Mouse (Mus musculus): Measurements from ENCODE around the gene Ptpro. TPM values are rescaled to one million over a fixed set of nuclear protein-coding genes. Genes with fewer than 3 reads are reported as not detected.
"Not testable (repeated sequence)": the region's sequence is repeated elsewhere in the genome, so short reads cannot be mapped to it uniquely, and the experiment has no call there.

Ptpro gene
- polyA plus RNA-seq, 1 experiment from 2014 or later: 64.1 TPM

DNA sequence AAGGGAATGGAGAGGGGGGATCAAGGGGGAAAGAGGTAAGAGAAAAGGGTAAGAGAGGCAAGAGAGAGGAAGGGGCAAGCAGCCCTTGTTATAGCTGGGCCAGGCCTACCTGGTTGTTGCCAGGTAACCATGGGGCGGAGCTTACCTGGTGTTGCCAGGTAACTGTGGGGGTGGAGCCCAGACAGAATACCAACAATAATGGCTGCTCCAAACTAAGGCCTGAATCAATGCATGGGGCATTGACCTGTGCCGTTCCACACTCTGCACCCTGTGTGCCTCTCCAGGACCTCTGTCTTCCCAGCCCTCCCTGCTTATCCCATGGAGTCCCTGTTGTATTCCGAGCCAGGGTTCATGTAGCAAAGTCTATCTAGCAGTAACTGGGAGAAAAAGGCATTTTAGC, 215.6 kb downstream of the Ptpro start:
- H3K27ac ChIP-seq: no peak overlapping the region
- H3K36me3 ChIP-seq (ENCODE audit: inconsistent target): peaks cover 16% of the 10 kb centered on the region
- WGBS (ENCODE audit: missing documents): 92% methylated on average over 3 of the region's 3 CpGs
- H3K79me2 ChIP-seq (ENCODE audit: inconsistent target): no peaks in the 10 kb centered on the region
- no peak overlapping the region for H3K4me3 ChIP-seq (ENCODE audit: inconsistent target)

DNA sequence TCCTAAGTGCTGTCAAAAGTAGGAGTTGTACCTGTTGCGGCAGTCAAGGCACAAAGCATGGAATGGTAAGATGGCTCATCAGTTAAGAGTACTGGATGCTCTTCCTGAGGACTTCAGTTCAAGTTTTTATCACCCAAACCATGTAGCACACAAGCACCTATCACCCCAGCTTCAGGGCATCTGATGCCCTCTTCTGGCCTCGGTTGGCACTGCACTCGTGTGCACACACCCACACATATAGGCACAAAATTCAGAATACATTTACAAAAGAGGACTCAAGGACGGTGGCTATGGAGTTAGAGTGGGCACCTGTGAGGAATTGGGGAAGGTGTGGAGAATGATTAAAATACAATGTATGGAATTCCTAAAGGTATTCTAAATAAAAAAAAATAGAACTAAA, 217.4 kb downstream of the Ptpro start:
- no peak overlapping the region for H3K4me3 ChIP-seq (ENCODE audit: inconsistent target)
- no peaks in the 10 kb centered on the region for H3K79me2 ChIP-seq (ENCODE audit: inconsistent target)
- 100% methylated on average over 1 of the region's 4 CpGs for WGBS (ENCODE audit: missing documents)
- no peaks in the 10 kb centered on the region for H3K36me3 ChIP-seq (ENCODE audit: inconsistent target)
- H3K27ac ChIP-seq: no peak overlapping the region

DNA sequence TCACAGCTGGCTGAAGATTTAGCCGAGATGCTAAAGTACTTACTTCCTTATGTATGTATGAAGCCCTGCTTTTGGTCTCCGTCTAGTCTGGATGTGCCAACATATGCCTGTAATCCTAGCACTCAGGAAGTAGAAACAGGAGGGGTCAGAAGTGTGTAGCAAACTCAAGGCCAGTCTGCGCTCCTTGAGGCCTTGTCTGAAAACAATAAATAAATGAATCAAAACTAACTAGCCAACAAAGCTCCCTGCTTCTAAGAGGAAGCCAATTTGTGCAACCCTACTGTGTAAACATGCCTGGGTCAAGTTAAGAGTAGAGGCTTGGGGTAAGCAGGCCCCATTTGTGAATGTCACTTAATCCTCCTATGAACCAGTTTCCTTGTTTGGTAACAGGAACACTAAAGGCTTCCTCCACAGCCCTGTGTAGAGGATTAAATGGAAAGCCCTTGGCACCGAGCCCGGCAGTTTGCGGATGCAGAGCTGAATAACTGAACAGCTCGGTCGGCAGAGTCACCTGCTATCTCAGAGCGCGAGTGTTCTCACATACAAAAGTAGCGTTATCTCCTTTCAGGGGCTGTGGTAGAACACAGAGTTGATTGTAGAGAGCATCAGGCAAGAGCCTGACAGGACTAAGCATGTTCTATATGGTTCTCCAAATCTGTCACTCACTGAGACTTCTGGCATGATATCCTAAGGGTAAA, 218.9 kb downstream of the Ptpro start:
- H3K27ac ChIP-seq: peak overlapping the region; percentile 53
- no peaks in the 10 kb centered on the region for H3K79me2 ChIP-seq (ENCODE audit: inconsistent target)
- no peak overlapping the region for H3K4me3 ChIP-seq (ENCODE audit: inconsistent target)
- WGBS (ENCODE audit: missing documents): 26% methylated on average over 11 of the region's 11 CpGs
- H3K36me3 ChIP-seq (ENCODE audit: inconsistent target): no peaks in the 10 kb centered on the region

DNA sequence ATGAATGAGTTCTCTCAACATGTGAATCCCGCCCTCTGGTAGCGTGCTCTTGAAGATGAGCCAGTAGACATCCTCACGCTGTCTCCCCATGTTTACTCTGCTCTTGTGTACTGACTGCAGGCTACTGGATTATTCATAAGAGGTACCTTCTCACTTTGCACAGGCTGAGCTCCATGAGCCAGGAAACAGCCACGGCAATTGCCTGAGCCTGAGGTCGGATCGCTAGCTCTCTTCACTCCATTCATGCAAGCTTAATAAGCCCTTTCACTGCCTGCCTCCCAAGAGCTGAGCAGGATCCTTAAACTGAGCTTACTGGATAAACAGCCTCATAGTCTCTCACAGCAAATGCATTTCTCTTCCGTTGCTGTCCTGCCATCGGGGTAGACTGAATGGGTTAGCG, 220.0 kb downstream of the Ptpro start:
- Histone ChIP-seq H3K4me3 (ENCODE audit: inconsistent target) (no peak overlapping the region), H3K36me3 (ENCODE audit: inconsistent target) (0 out of 2 replicates have a peak, but pooled peaks cover 5% of the 10 kb centered on the region), H3K27ac (peak overlapping the region; percentile 16; the same call in 1 of the 2 replicates), H3K79me2 (ENCODE audit: inconsistent target) (no peaks in the 10 kb centered on the region)
- WGBS (ENCODE audit: missing documents): 95% methylated on average over 9 of the region's 9 CpGs

DNA sequence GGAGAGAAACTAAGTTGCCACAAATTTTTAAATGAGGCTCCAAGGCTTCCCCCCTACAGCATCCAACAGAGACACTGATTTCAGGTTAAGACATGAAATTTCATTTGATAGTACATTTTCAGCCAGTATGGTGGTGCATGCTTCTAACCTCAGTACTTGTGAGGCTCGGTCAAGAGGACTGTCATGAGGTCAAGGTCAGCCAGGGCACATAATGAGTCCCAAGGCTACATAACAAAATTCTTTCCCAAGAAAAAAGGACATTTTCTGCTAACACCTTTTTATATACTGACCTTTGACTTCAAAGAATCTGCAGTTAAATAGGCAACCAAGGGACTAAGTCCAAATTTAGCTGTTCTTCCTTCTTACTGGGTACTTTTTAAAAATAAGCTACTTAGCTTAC, 221.3 kb downstream of the Ptpro start:
- Histone ChIP-seq H3K36me3 (ENCODE audit: inconsistent target) (0 out of 2 replicates have a peak, but pooled peaks cover 5% of the 10 kb centered on the region), H3K4me3 (ENCODE audit: inconsistent target) (no peak overlapping the region), H3K79me2 (ENCODE audit: inconsistent target) (no peaks in the 10 kb centered on the region), H3K27ac (peak overlapping the region; percentile 16; the same call in 1 of the 2 replicates)
- 100% methylated on average over 1 of the region's 1 CpGs for WGBS (ENCODE audit: missing documents)

DNA sequence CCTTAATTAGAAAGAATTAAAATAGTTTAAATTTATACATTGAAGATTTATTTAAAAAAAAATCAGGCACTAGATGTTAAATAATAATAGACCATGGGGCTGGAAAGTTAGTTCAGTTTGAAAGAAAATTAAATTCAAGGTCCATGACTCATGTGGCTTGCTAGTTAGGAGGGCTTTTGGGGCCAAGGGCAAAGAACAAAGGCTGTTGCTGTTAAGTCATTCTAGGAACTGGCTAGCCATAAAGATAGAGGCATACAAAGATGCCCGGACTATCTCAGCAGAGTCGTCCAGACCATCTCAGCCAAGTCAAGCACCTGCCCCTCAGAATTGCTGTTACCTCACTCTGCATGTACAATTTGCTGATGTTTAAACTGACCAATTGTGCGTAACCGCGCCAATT, 223.6 kb downstream of the Ptpro start:
- H3K27ac ChIP-seq; H3K4me3 ChIP-seq (ENCODE audit: inconsistent target); H3K79me2 ChIP-seq (ENCODE audit: inconsistent target); H3K36me3 ChIP-seq (ENCODE audit: inconsistent target): not testable (repeated sequence)
- WGBS (ENCODE audit: missing documents): 99% methylated on average over 5 of the region's 5 CpGs

DNA sequence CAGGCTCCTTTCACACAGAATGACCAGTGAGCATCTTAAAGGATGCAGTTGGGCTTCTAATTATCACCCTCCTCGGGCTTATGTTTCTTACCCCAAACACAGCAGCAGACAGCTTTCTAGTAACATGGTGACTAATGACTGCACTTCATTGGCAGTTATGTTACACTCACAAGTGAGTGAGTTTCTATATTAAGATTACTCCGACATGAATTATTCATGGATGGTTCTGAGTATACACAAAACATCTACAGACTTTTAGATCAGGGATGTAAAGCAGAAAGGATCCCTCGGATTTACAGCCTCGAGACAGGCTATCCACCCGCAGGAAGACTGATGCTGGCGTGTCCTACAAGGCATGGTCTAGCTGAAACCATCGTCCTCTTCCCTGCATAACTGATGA, 230.8 kb downstream of the Ptpro start:
- no peak overlapping the region for H3K4me3 ChIP-seq (ENCODE audit: inconsistent target)
- WGBS (ENCODE audit: missing documents): 89% methylated on average over 7 of the region's 7 CpGs
- H3K27ac ChIP-seq: no peak overlapping the region
- H3K36me3 ChIP-seq (ENCODE audit: inconsistent target): 0 out of 2 replicates have a peak, but pooled peaks cover 12% of the 10 kb centered on the region
- no peaks in the 10 kb centered on the region for H3K79me2 ChIP-seq (ENCODE audit: inconsistent target)

DNA sequence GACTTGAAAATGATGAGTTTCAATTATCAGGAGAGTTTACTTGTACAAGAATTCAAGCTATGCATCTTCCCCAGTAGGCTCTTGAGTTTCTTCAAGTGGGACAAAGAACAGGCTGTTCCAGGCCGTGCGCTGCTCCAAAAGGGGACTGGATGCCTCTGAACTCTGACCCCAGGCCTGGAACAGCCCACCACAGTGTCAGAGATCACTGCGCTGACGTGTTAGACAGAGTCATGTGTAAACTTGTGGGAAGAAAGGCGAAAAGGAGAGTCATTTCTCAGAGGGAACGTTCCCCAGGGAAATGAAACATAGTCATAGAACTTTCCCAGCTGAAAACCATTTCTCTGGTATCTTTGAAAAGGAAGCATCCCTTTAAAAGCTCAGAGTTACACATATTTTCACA, 235.3 kb downstream of the Ptpro start:
- H3K4me3 ChIP-seq (ENCODE audit: inconsistent target): no peak overlapping the region
- 96% methylated on average over 6 of the region's 6 CpGs for WGBS (ENCODE audit: missing documents)

DNA sequence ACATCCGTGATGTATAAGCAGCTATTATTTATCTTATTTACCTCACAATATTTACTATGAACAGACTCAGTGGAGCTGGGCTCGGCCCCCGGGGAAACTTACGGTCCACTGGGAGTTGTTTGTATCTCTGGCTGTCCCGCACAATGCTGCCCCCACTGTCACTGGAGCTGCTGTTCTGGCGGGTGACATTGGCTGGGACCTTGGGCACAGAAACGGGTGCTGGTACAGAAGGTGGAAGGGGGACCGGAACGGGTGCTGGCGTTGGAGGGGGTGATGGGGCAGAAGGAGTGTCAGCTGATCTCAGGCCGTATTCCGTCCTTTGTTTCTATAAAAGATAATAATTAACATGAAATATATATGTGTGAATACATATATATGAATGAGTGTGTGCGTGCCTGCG, 238.0 kb downstream of the Ptpro start:
- no peak overlapping the region for H3K4me3 ChIP-seq (ENCODE audit: inconsistent target)
- H3K27ac ChIP-seq: no peak overlapping the region
- 0 out of 2 replicates have a peak, but pooled peaks cover 4% of the 10 kb centered on the region for H3K36me3 ChIP-seq (ENCODE audit: inconsistent target)
- WGBS (ENCODE audit: missing documents): 97% methylated on average over 13 of the region's 14 CpGs
- H3K79me2 ChIP-seq (ENCODE audit: inconsistent target): no peaks in the 10 kb centered on the region

More for the DNA sequence above, 235.3 kb downstream of the Ptpro start:
- H3K36me3 ChIP-seq (ENCODE audit: inconsistent target): 0 out of 2 replicates have a peak, but pooled peaks cover 4% of the 10 kb centered on the region
- H3K27ac ChIP-seq: no peak overlapping the region
- no peaks in the 10 kb centered on the region for H3K79me2 ChIP-seq (ENCODE audit: inconsistent target)

DNA sequence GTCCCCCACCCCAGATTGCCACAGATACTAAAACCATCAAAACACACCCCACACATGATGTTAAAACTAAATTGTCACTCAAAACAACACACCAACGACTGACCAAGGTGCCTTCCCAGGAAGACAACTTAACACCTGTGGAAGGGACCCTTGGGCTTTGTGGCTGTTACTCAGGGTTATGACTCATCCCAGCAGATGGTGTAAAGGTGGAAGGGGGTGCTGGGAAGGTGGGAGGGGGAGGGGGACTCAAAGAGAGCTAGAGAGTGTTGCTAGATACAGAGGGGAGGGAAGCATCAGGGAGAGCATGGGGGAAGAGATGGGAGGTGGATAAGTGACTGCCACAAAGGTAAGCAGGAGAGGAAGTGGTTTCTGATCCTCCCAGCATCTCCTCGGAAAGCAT, 239.5 kb downstream of the Ptpro start:
- 58% methylated on average over 2 of the region's 2 CpGs for WGBS (ENCODE audit: missing documents)
- H3K27ac ChIP-seq: no peak overlapping the region
- 0 out of 2 replicates have a peak, but pooled peaks cover 4% of the 10 kb centered on the region for H3K36me3 ChIP-seq (ENCODE audit: inconsistent target)
- H3K4me3 ChIP-seq (ENCODE audit: inconsistent target): no peak overlapping the region
- H3K79me2 ChIP-seq (ENCODE audit: inconsistent target): no peaks in the 10 kb centered on the region

DNA sequence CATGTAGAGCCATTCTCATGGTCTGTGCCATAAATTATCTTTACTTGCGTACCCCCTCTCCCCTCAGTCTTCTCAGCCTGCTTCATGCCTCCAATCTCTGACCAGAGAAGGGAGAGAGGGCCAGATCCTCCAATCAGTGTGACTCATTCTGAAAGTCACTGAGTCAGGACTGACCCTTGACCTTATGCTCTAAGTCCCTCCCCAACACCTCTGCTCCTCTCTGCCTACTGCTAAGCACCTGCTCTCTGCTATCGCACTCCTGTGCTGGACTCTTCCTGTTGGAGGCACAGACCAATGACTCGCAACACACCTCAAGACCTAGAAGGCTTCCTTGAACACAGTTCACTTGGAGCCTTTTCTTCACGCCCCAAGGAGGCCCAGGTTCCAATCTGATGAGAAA, 240.5 kb downstream of the Ptpro start:
- no peaks in the 10 kb centered on the region for H3K79me2 ChIP-seq (ENCODE audit: inconsistent target)
- 0 out of 2 replicates have a peak, but pooled peaks cover 7% of the 10 kb centered on the region for H3K36me3 ChIP-seq (ENCODE audit: inconsistent target)
- WGBS (ENCODE audit: missing documents): 92% methylated on average over 4 of the region's 4 CpGs
- no peak overlapping the region for H3K27ac ChIP-seq
- no peak overlapping the region for H3K4me3 ChIP-seq (ENCODE audit: inconsistent target)

DNA sequence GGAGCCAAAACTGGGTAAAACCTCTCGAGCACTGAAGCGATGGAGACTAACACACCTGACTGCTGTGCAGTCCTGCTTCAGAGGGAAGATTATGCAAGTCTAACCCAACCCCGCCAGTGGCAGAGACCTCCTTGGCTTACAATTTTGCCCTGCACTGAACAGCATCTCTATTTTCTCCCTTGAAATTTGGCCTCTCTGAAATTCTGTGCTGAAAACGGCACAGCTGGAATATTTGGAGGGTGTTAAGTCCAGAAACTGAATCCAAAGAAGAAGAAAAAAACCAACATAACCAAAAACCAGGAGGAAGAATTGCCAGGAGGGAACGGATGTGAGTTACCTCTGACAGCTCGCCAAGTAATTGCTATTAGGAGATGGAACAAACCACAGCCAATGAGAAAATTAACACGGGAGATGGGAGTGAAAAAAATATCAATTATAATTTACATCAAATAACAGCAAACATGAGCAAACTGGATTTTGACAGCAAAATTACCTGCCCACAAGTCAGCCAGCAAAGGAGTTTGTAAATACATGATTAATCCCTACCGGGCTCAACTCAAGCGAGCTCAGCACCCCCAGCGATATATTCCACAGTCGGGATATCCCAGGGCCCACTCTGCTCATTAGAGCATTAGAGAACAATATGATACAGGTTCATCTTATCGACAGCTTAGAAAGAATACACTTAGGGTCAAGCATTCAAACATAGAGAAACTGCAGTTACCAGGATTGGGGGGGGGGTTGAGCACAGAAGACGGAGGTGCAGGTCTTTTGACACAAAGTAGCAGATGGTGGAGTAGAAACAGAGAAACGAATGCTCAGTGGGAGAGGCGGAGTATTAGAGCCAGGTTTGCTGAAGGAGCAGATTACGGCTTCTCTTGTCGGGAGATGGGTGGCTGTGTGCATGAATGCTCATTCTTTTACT, 241.4 kb downstream of the Ptpro start:
- H3K79me2 ChIP-seq (ENCODE audit: inconsistent target): no peaks in the 10 kb centered on the region
- 0 out of 2 replicates have a peak, but pooled peaks cover 7% of the 10 kb centered on the region for H3K36me3 ChIP-seq (ENCODE audit: inconsistent target)
- WGBS (ENCODE audit: missing documents): 97% methylated on average over 17 of the region's 17 CpGs
- H3K4me3 ChIP-seq (ENCODE audit: inconsistent target): no peak overlapping the region
- no peak overlapping the region for H3K27ac ChIP-seq

DNA sequence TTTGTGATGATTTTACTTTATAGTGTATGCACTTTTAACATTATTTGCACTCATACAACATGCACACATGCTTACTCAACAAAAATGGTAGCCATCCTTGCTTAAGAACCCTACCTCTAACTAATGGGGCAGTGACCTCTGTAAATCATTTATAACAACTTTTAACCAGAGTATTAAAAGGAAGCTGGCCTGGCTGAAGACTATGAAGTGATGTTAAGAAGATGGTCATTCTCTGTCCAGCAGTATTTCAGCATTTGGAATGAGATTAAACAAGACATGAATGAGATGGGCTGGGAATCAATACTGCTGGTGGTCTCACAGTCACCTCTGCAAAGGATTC, 242.0 kb downstream of the Ptpro start:
- 0 out of 2 replicates have a peak, but pooled peaks cover 11% of the 10 kb centered on the region for H3K36me3 ChIP-seq (ENCODE audit: inconsistent target)
- no peaks in the 10 kb centered on the region for H3K79me2 ChIP-seq (ENCODE audit: inconsistent target)
- no peak overlapping the region for H3K27ac ChIP-seq
- H3K4me3 ChIP-seq (ENCODE audit: inconsistent target): no peak overlapping the region

DNA sequence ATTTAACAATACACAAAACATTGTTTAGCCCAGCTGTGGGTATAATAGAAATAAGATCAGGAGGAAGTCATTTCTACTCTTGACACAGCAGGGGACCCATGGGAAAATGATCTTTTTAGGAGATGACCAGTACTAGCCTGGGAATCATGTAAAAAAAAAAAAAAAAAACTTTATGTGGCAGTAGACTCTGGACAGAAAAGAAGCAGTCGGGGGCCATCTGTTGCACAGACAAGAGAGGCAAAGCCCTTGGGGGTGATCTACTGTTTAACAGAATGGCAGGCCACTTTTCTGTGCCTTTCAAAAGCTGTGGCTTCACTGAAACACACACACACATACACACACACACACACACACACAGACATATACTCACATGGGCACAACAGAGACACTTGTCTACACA, 242.7 kb downstream of the Ptpro start:
- Histone ChIP-seq H3K36me3 (ENCODE audit: inconsistent target) (0 out of 2 replicates have a peak, but pooled peaks cover 12% of the 10 kb centered on the region), H3K4me3 (ENCODE audit: inconsistent target) (no peak overlapping the region), H3K79me2 (ENCODE audit: inconsistent target) (no peaks in the 10 kb centered on the region), H3K27ac (no peak overlapping the region)
- WGBS (ENCODE audit: missing documents): 100% methylated on average over 1 of the region's 1 CpGs

DNA sequence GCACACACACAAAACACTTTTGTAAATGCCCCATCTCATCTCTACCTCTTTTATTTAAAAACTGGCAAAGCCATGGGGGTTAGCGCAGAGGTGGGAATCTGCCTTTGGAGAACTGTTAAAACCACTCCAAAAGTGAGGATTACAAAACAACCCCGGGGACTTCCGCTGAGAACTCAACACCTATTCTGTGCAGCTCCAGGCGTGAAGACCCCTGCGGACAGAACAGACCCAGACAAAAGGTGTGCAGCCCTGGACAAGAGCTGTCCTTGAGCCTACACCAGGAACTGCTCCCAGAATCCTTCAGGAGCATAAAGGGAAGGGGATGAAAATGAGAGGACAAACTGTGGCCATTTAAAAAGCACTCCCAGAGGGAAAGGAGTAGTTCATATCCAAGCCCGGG, 243.1 kb downstream of the Ptpro start:
- H3K36me3 ChIP-seq (ENCODE audit: inconsistent target): 0 out of 2 replicates have a peak, but pooled peaks cover 11% of the 10 kb centered on the region
- WGBS (ENCODE audit: missing documents): 89% methylated on average over 6 of the region's 6 CpGs

More for the DNA sequence above, 243.1 kb downstream of the Ptpro start:
- no peaks in the 10 kb centered on the region for H3K79me2 ChIP-seq (ENCODE audit: inconsistent target)
- no peak overlapping the region for H3K4me3 ChIP-seq (ENCODE audit: inconsistent target)
- H3K27ac ChIP-seq: no peak overlapping the region
